Mouse (Mus musculus): ENCODE measurements around the gene Gm26602.

Gm26602 gene

DNA sequence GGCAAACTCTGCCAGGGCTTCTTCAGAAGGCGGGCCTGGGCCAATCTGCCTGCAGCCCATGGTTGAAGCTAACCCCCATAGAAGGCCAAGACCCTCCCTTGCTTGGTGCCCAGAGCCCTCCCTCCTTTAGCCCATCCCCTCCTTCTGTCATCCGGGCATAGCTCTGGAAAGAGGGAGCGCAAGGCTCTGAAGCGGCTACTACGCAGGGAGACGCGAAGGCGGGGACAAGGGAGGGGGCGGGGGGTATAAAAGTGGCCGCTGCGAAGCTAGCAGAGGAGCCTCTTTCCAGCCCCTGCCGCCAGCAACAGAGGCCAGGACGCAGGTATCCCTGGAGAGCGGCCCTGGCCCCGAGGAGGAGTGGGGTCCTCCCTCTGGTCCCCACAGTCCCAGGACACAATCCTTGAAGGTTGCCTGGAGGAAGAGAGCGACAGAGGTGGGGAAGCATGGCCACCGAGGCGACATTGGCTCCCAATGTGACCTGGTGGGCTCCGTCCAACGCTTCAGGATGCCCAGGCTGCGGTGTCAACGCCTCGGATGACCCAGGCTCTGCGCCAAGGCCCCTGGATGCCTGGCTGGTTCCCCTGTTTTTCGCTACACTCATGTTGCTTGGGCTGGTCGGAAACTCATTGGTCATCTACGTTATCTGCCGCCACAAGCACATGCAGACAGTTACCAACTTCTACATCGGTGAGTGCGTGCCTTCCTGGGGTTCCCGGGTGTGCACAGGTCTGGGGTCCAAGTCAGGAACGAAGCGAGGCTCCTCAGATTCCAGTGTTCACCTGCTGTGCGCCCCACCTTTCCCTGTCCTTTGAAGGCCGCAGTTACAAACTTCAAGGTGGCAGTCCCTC lies 7.8 kb downstream of the Gm26602 start:
- DNase-seq, result no peak

DNA sequence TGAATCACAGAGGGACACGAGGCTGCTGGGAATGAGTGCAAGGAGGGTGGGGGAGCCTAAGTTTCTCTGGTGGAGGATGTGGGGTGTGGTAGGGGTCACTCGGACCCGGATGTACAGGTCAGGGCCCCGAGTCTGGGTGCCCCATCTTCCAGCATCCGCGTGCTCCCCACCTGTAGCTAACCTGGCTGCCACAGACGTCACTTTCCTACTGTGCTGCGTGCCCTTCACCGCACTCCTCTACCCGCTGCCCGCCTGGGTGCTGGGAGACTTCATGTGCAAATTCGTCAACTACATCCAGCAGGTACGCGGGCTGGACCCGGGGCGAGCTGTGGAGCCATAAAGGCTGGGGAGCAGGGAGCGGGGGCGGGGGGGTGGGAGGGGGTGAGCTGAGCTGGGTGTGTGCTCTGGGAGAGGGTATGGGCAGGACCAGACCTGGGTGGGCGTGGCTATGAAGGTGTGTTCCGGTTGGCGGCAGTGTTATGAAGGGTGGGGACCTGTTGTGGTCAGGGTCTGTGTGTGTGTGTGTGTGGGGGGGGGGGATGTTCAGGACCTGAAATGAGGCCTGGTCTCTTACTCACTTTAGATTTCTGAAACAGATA lies 8.7 kb downstream of the Gm26602 start:
- peak; percentile 64 for DNase-seq

DNA sequence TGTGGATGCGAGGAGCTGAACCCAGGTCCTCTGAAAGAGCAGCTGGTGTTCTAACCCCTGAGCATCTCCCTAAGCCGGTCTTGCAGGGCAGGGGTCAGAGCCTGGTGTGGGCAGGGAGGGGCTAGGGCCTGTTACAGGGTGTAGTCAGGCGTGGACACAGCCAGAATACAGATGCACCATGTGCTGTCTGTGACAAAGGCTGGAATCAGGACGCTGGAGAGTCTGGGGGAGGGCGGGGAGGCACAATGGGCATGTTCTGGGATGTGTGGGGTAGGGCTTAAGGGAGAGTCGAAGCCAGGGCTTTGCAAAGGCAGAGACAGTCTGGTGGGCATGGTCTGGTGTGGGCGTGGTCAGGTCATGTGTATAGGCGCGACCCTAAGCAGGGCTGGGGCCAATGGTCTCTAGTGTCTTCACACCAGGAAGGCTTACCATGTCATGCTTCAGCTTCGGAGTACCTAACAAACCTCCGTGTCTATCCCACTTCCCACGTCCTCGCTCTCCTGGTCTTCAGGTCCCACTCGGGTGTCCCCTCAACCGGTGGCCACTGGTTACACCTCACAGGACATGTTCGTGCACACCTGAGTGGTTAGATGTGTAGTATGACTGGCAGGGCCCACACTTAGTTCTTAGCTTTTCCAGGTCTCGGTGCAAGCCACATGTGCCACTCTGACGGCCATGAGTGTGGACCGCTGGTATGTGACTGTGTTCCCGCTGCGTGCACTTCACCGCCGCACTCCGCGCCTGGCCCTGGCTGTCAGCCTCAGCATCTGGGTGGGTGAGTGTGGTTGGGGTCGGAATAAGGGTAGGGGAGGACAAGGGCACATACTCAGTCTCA lies 9.6 kb downstream of the Gm26602 start:
- DNase-seq, result no peak

DNA sequence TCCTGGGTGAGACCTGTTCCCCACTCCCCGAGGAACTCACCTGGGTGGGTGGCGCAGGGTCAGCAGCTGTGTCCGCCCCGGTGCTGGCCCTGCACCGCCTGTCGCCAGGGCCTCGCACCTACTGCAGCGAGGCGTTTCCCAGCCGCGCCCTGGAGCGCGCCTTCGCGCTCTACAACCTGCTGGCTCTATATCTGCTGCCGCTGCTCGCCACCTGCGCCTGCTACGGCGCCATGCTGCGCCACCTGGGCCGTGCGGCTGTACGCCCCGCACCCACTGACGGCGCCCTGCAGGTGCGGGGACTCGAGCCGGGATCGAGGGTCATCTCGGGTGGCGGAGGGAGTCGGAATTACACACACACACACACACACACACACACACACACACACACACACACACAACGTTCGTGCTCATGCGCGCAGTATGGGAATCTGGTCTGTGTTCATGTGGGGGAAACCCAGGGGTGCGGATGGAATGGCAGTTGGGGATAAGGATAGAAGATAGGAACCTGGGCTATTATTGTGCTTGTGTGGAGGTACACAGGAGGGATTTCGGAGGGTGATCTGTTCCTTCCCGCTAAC lies 10.4 kb downstream of the Gm26602 start, which contains the start of gene R3hdm4:
Gene R3hdm4 (minus strand): TSS at position 251 of the 578 bp plus-strand sequence.
- peak; percentile 67 for DNase-seq

DNA sequence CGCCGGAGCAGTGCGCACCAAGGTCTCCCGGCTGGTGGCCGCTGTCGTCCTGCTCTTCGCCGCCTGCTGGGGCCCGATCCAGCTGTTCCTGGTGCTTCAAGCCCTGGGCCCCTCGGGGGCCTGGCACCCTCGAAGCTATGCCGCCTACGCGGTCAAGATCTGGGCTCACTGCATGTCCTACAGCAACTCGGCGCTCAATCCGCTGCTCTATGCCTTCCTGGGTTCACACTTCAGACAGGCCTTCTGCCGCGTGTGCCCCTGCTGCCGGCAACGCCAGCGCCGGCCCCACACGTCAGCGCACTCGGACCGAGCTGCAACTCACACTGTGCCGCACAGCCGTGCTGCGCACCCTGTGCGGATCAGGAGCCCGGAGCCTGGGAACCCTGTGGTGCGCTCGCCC lies 10.9 kb downstream of the Gm26602 start:
- DNase-seq, result peak; percentile 49

DNA sequence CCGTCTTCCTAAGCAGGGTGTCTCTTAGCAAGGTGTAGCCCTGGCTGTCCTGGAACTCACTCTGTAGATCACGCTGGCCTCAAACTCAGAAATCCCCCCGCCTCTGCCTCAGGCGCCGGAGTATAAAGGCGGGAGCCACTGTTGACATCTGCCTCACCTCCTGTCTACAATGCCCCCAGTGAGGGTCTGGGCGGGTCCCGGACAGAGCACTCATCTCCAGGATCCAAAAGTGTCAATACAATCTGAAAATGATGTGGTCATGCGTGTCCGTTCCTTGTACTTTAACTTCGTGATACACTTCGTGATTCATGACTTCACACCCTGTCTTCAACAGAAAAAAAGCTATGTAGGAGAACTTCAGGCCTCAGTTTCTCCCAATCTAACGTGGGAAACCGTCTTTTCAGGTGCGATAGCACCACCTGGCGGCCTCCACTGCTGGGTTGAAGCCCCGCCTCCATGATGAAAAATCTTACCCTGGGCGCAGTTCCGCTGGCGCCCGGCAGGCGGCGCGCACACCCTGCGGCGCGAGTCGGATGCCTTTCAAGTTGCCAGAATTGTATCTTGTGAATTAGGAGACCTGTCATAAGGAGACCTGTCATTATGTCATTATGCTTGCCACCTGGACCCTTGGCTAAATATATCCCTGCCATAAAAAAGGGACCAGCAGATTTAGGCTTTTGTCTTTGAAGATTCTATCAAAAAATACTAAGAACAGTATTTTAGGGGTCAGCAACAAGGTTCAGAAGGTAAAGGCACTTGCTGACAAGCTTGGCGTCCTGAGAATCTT lies 14.5 kb downstream of the Gm26602 start:
- DNase-seq, result peak; percentile 97

DNA sequence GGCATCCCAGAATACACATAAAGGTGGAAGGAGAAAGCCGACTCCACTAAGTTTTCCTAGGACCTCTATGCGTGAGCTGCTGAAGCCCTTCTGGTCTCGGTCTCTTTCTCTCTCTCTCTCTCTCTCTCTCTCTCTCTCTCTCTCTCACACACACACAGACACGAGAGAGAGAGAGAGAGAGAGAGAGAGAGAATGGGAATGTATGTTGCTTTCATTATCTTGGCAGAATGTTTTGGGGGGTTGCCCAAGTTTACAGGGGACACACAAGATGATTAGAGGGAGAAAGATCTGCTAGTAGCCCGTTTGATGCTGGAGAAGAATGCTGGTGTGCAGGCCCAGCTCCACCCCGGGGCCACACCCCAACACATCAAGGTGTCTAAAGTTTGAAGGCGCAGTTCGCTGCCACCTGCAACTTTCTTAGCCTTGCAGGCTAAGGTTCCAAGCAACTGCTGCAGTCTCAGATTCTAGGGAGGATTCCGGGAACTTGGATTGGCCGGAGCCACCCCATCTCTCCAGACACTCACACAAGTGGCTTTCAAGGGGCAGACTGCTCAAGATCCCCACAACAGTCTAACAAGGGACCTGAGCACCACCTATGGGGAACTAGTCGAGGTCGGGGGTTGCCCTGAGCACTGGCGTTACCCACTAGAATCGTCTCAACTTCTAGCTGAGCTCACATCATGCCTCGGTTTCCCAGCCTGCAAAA lies 15.3 kb downstream of the Gm26602 start:
- DNase-seq, result peak; percentile 63

DNA sequence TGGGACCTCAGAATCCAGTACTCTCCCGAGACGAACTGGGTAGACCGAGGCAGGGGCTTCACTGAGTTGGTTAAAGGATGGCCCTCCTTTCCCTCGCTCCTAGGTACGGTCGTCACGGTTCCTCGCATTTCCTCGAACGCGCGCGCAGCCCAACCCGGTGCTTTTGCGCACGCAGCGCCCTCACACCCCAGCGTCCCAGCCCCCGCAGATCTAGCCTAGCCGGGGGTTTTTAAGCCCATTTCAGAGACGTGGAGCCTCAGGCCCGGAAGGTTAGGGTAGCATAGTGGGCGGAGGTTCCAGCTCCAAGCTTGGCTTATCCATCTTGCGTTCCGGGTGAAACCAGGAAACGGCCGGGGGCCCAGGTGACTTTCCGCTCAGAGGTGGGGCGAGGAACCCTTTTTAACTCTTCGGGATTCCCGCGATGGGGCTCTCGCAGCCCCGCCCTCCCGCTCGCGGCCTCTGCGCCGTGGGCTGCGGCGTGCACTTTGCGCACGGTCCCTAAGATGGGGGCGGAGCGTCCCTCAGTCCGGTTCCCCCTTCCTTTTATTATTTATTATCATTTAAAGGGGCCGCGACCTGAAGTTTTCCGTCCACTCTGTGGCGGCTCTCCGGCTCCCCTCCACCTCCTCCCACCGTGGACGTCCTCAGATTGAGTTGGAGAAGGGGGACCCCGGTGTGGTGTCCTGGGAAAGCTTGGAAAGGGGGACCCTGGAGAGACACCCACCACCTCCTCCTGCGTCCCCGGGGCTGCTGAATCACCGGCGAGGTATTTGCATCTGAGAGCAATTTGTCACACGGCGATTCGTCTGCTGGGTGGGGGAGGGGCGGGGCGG lies 16.1 kb downstream of the Gm26602 start, which contains the start of gene Arid3a:
Gene Arid3a (plus strand): TSS at position 553 of the 833 bp plus-strand sequence.
- peak; percentile 91 for DNase-seq

DNA sequence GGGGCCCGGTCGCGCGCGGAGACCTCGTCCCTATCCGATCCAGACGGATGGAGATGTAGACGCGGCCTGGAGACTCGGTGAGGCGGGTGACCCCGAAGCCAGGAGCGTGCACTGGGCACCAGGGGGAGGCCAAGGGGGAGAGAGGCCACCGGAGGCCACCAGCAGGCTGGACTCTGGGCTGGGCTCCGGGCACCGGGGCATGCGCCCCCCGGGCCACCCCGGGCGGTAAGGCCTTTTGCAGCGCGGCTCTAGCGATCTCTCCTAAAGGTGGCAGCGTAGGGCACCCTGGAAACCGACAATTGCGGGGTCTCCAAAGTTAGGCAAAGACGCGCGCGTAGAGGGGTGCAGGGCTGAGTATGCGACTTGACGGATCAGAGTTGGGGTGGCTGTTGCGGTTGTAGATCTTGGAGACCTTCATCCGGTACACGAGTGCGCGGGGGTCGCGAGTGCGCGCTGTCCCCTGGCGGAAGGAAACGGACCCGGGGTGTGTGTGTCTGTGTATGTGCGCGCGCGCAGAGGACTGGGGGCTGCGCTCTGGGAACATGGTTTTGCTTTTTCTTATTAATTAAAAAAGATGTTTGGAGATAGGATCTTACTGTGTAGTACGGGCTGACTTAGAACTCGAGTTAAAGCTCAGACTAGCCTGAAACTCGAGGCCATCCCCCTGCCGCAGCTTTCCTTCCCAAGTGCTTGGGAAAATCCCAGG lies 16.8 kb downstream of the Gm26602 start:
- DNase-seq, result peak; percentile 86

DNA sequence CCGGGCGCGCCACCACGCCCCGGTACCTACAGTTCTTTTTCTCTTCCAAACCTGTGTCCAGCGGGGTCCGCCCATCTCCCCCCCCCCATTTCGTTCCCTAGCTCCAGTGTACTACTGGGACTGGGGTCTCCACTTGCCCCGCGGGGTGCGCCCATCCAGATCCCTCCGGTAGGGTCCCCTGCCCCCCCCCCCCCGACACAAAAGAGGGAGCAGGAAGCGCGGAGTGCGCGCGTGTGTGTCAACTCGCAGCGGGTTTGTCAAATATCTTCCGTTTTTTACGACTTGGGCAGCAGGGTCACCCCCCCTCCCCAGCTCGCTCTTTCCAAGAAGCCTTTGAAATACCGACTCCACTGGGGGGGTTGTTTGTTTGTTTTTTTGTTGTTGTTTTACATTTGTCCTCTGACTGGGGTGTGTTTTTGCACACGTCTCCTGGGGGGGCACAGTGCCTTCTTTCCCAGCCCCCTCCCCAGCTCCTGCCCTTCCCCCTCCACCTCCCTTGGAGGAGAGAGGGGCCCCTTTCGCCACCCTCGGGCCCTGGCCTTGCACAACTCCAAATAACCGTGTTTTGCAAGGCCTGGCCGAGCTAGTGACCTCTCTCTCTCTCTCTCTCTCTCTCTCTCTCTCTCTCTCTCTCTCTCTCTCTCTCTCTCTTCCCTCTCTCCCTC lies 17.5 kb downstream of the Gm26602 start:
- peak; percentile 56 for DNase-seq

DNA sequence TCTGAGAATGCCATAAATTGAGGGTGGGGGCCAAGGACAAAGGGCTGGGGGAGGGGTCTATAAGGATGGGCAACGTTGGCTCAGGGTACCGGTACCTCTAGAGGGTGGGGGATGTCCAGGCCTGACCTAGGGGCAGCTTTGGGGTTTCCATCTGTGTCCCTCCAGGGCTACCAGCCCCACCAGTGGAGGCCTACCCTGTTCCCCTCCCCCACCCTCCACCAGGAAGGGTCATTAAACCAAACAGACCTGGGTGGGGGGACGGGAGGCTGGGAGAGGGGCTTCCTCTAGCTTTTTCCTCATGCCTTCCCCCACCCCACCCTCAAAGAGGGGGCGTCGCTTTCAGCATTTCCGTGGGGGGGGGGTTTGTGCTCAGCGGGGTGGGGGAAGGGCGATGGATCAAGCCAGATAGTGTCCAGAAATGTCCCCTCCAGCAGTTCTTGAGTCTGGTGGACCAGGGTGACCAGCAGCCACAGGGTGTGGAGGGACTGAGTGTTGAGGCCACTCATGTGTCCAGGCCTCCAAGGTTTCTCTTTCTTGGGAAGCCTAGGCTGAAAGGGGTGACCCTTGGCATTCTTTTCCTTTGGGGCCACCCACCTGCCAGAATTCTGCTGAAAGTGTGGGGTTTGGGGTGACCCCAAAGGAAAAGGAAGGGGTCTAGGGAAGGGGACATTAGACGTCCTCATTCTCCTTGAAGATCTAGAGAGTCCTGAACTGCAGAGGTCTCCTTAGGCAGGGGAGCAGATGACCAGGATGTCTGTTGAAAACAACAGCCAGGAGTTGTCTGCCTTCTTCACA lies 18.4 kb downstream of the Gm26602 start:
- DNase-seq, result no peak

DNA sequence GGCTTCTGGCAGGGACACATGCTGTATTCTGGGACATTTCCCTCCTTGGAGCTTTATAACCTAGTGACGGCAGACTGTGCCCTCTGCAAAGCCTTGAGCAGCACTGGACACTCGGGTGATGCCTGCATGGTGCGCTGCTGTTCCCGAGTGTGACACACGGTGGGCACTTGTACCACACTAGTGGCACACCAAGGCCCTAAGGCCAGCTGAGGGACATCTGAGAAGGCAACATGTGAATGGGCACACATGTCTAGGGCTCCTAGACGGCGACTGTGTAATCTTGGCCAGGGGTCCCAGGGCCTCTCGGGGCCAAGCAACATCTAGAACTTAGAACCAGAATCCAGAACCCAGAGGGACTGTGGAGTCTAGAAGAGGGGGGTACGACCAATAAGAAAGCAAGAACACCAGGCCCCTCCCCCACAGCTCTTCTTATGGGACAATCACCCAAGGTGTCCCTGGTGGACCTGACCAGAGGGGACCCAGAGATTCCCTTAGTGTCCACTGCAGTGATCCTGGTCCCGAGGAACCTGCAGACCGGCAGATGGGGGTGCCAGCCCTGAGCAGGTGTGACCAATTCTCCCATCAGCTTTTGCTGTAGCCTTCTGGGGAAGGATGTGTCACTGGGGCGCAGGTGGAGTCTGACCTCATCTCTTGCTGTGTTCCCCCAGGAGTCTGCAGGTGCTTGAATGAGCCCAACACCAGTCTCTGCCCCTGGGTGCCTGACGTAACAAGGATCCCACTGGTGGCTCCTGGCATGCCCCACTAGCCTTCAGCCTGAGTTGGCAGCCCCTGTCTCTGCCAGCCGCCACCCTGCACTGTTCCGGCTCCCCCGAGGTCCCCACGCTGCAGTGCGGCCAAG lies 19.5 kb downstream of the Gm26602 start:
- no peak for DNase-seq

DNA sequence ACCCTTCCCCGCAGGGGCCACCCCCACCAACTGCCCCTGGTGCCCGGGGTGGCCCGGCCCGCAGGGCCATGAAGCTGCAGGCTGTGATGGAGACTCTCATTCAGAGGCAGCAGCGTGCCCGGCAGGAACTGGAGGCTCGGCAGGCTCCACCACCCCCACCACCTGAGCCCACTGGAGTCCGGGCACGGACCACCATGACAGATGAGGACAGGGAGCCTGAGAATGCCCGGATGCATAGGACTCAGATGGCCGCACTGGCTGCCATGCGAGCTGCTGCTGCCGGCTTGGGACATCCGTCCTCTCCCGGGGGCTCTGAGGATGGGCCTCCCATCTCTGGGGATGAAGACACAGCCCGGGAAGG lies 20.1 kb downstream of the Gm26602 start:
- no peak for DNase-seq

DNA sequence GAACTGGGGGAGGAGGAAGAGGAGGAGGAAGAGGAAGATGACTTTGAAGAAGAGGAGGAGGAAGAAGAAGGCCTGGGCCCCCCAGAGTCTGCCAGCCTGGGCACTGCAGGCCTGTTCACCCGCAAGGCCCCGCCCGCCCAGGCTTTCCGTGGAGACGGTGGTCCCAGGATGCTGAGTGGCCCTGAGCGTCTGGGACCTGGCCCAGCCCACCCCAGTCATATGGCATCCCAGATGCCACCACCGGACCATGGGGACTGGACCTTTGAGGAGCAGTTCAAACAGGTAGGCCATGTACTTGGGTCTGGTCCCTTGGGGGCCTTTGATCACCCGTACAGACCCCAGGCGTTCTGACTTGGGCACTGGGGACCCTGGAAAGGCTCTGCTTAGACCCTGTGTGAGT lies 21.1 kb downstream of the Gm26602 start:
- DNase-seq, result no peak

DNA sequence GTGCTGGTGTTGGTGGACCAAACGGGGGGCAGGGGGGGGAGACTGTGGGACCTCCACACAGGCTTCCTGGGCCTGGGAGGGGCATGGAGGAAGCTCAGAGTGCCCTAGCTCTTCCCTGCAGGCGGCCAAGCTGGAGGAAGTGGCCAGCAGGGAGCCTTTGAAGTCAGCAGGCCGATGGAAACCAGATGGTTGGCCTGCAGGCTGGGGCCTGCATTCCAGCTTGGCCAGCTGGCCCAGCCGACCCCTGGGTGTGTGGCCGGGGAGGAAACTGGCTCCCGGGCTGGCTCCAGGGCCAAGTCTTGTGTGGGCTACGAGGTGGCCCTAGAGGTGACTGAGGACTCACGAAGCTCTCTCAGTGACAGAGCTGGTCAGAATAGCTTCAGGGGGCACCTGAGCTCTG lies 22.1 kb downstream of the Gm26602 start:
- DNase-seq, result no peak

DNA sequence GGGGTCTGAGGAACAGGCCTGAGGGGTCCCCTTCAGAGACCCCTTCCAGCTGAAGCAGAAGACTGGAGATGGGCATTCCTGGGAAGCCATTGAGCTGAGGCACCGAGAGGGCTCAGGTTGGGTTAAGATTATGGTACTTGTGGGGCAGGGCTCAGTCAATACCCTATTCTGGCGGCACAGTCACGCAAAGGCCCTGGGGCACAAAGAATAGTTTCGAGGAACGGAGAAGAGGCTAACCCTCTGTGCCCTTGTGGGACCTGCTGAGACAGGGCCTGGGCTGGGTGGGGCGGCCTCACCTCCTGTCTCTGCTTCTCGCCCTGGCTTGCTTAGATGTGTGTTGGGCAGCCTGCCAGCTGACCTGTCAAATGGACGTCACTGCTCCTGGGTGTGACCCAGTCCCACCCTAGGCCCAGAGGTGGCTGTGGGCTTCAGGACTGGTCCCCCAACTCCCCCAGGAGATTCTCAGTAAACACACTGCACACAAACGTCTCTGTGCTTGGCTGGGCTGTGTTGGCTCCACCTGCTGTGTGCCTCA lies 22.6 kb downstream of the Gm26602 start:
- DNase-seq, result no peak

DNA sequence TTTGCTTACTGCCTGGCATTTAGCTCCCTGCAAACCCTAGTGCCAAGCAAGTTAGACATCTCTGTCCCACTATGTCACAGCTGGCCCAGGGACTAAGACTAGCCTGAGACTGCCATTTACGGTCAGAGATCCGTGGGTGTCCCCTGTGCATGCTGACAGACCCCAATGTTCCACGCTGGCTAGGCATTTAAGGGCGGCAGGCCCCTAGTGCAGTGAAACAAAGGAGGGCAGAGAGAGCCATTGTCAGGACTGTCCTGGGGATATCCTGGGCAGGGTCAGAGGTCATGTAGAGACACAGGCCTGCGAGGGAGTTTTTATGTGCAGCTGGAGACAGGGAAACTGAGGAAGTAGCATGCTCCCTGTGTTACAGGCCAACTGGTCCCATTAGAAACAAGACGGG lies 23.2 kb downstream of the Gm26602 start:
- DNase-seq, result no peak

All from thymus, postnatal 4 days (tissue).